Mouse (Mus musculus) kidney, postnatal 4 days (tissue): ENCODE measurements around the gene Trim67.

Experiments used
- DNase-seq, 2 experiments: peaks; one replicate each; pipeline ENCODE4 v3.0.0; 2021; ENCODE audit warnings: mixed read lengths in 2 of 2

Gene Trim67

DNA sequence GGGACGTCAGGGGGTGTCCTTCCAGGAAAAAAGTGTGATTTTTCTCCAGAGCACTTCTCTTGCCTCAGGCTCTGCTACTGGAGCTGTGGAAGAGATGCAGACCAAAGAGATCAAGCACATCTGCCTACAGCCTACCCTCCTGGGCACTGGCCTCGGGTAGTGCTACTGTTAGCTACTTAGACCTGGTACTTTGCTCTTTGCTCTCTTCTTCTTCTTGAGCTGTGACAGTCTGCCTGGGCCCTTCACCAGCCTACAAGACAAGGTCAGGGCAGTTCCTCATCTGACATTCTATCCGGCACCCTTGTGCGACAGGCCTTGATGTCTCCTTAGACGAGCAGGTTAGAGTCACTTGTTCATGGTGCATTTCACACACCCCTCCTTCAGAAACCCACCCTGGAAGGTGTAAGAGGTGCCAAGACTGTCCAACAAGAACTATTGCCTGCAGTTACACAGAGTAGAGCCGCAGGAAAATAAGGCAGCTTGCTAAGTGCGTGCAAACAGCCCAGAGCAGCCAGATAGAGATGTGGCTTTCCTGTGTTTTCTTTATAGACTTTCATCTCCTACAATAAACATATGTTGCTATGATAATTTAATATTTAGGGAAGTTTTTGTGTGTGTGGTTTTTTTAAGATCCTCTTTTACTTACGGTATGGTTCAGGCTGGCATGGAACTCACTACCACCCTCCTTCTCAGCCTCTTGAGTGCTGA lies 3.0 kb downstream of the Trim67 start:
- no peak for DNase-seq

DNA sequence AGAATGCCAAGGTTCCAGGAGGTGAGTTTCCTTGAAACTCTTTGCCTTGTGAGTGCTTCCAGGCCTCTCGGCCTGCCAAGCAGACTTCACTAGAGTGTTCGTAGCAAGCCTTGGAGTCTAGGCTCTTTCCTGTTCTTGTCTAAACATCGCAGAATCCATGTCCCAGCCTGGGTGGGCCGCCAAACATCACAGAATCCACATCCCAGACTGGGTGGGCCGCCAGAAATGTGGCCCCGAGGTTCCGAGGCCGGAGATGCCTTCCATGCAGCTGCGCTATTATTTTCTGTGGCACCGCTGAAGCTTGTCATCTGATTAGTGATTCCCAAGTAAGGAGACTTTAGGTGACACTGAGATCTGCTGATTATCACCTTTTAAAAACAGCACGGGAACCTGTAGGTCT lies 7.7 kb downstream of the Trim67 start:
- DNase-seq, result no peak

- DNase-seq, result no peak
Observed at GRCm38 (mm10) chr8:124803824-124804702, 11.2 kb downstream of the Trim67 start.

GRCm38 (mm10) chr8:124805990-124806389 lies 13.1 kb downstream of the Trim67 start:
- DNase-seq, result no peak

DNA sequence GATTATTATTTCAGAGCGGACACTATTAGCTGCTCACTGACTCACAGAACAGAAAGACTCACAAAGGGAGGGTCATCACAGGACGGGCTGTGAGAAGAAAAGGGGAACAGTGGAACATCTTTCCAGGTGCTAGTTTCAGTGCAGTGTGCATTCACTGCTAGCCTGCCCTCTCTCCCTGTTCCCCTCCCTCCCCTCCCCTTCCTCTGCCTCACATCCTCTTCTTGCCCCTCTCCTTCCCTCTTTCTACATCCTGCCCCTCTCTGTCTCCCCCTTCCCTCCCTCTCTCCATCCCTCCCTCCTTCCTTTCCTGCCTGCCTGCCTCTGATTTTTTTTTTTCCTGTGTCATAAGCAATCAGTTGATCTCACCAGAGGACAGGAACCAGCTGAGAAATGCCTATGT lies 16.5 kb downstream of the Trim67 start:
- DNase-seq, result no peak

- peak; percentile 26 to 50 for DNase-seq
Observed at GRCm38 (mm10) chr8:124810056-124810610, 17.2 kb downstream of the Trim67 start.

- no peak for DNase-seq
Observed at GRCm38 (mm10) chr8:124810689-124811394, 17.9 kb downstream of the Trim67 start.

GRCm38 (mm10) chr8:124813326-124813725 lies 20.4 kb downstream of the Trim67 start:
- no peak for DNase-seq

DNA sequence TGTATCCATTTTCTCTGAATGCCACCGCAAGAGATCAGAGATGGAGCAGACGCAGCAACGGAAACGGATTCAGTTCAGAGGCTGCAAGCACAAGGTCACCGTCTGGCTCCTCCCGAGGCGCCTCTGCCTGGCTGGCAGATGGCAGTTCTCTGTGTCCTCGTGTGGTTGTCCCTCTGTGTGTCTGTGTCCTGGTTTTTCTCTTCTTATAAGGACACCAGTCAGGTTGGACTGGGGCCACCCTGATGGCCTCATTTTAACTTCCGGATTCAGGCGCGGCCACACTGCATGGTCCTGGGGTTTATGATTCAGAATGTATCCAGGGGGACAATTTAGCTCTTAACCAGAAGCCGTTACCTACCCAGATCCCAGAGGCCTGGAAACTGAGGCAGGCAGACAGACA lies 23.0 kb downstream of the Trim67 start:
- no peak for DNase-seq

- DNase-seq, result no peak
Observed at GRCm38 (mm10) chr8:124816866-124817265, 24.0 kb downstream of the Trim67 start.

DNA sequence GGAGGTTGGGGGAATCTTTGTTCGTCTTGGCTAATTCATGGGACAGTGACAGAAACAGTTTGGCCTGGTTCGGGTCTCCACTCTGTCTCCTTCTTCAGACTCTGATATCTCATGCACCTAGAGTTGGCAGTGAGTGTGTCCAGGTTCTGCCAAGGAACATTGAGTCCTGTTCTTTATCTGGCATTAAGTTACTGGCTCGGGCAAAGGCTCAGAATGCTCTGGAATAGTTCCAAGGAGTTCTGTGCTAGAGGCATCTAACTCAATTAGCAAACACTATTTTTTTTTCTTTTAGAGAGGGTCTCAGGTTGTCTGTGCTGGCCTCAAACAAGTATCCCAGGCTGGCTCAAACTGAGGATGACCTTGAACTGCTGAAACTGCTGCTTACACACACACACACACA lies 24.5 kb downstream of the Trim67 start:
- DNase-seq, result no peak

- no peak for DNase-seq
Observed at GRCm38 (mm10) chr8:124819612-124820115, 26.8 kb downstream of the Trim67 start.

DNA sequence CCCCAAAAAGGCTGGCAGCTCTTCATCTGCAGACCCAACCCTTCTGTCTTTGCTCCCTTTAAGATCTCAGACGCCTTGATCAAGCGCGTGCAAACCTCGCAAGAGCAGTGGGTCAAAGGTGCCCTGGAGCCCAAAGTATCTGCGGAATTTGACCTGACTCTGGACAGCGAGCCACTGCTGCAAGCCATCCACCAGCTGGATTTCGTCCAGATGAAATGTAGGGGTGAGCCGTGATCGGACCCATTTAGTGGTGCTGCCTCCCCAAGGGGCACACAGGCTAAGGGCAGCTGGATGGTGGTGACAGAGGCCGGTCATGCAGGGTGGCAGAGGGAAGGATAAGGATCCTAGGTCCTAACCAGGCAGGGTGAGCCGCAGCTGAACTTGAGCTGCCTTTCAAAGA lies 27.2 kb downstream of the Trim67 start:
- DNase-seq, result peak; percentile 29 to 60

GRCm38 (mm10) chr8:124823497-124823896 lies 30.6 kb downstream of the Trim67 start:
- no peak for DNase-seq

DNA sequence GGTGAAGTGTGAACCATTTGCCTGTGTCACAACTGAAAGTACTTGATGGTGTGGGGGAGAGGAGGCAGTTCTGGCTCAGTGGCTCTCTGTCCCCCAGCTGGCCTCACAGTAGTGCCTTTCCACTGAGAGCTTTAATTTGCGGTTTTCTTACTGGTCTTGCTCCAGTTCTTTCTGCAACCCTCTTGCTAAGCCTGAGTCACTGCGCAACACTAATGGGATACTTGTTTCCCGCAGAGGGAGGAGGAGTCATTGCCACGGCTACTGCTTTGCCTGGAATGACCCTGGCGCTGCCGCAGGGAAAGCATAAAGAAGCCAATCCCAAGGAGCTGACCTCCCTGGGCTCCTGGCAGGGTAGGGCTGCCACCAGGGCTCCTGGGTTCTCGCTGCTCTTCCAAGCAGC lies 33.8 kb downstream of the Trim67 start:
- peak; percentile 55 to 73 for DNase-seq

DNA sequence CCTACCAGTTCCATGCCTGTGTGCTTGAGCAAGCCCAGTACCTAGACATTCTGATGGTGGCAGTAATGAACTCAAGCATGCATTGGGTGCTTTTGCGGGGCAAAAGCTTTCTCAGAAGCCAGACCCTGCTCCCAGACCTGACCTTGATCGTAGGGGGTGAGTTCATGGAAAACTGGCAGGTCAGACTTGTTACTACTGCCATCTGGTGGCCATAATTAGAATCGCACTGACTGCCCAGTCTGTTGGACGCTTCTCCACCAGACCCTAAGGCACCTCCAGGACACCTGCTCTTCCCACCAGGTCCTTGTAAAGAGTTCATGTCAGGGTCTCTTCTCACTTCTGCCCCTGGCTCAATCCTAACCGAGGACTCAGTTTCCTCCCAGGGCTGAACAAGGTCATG lies 34.5 kb downstream of the Trim67 start:
- DNase-seq, result peak; percentile 78 to 82

- no peak for DNase-seq
Observed at GRCm38 (mm10) chr8:124828561-124829240, 35.8 kb downstream of the Trim67 start.

GRCm38 (mm10) chr8:124830050-124830449 lies 37.2 kb downstream of the Trim67 start:
- no peak for DNase-seq

GRCm38 (mm10) chr8:124831531-124831930 lies 38.6 kb downstream of the Trim67 start:
- DNase-seq, result no peak

DNA sequence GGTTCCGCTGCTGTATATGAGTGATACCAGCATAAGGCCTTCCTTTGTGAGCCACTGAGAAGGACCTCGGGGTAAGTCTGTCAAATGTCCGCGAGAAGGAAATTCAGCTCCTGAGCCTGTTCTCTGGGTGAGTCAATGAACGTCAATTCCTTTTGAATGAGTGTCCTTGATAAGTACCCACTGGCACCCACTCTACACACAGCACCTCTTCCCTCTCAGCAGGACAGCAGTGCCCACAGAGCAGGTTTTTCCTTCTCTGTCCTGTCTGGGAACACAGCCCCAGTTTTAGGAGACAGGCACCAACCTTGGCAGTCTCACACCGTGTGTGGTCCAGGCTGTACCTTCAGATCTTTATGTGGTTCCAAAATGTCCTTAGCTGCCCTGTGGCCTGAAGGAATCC lies 39.0 kb downstream of the Trim67 start:
- DNase-seq, result no peak

DNA sequence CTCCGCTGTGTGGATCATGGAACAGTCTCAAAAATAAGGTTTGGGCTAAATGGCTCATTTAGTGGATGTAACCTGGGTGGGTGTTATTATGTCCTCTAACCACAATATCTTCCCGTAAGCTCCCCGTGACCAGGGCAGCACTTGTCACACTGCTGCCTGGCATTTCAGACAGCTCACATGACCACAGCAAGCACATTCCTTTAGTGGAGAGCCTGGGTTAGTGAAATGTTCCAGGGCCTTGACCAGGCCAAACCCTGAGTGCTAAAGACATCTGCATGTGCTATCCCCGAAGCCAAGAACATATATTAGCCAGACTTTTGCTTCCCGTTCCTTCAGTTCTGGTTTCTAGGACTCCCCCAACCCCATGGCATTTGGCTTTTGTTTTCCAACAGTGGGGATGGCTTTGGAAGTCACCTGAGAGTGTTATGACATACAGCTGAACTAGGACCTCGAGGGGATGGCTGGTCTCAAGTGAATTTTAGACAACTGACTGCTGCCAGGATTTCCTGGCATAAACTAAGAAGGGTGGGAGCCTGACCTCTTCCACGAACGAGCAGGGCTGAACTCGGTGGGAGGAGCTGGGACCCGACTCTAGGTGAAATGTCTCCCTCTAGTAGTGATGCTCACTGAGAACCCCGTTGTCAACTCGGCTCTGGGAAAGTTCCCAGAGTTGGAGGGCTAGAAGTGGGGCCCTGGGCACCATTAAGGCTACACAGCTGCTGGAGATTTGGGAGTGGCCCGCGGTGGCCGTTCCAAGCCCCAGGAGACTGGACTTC lies 40.7 kb downstream of the Trim67 start:
- DNase-seq, result no peak

DNA sequence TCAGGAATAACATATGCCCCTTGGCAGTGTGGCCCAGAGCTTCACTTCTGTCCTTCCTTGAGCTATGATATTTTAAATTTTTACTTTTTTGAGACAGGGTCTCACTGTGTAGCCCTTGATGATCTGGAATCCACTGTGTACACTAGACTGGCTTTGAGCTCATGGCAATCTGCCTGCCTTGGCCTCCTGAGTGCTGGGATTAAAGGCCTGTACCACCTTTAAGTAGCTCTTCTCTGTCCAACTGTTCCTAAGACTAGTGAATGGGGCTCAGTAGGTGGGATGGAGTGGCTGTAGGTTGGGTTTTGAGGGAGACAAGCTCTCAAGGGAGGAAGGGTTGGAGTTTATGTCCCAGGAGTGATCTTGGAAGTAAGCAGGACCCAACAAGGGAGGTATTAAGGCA lies 43.0 kb downstream of the Trim67 start:
- no peak for DNase-seq
